Mouse (Mus musculus) heart, postnatal 36 days (tissue): ENCODE measurements at regions not wholly inside any gene's neighbourhood (a gene's known extent, or its start where the extent isn't known, plus 50 kb on each side); places are given as distances from the start of the nearest gene placed in this dataset.

Source experiments
- DNase-seq, 2 experiments: peaks; one replicate each; pipeline ENCODE4 v3.0.0; 2021 to 2022
- intact Hi-C: fragments of 180-260 bp; cut with DNase I; formaldehyde crosslinking; loops from one replicate; pipeline ENCODE4 v1.15.1; 2025

GRCm38 (mm10) chr9:34280311-34281208 is 205.1 kb upstream of the Kirrel3 start:
- no peak for DNase-seq
- intact Hi-C loops, result no loop called here

GRCm38 (mm10) chr9:34323571-34323970 is 162.1 kb upstream of the Kirrel3 start:
- intact Hi-C loops, result no loop called here
- no peak for DNase-seq

GRCm38 (mm10) chr9:34328723-34329122 is 157.0 kb upstream of the Kirrel3 start:
- DNase-seq, result no peak
- intact Hi-C loops, result no loop called here

- DNase-seq, result no peak
- intact Hi-C loops, result no loop called here
Observed at GRCm38 (mm10) chr9:34334112-34334511, 151.6 kb upstream of the Kirrel3 start.

GRCm38 (mm10) chr9:34334555-34335468 is 150.9 kb upstream of the Kirrel3 start:
- intact Hi-C loops, result no loop called here
- DNase-seq, result no peak

GRCm38 (mm10) chr9:34348442-34348841 is 137.3 kb upstream of the Kirrel3 start:
- DNase-seq, result no peak
- intact Hi-C loops, result no loop called here

- DNase-seq, result no peak
- intact Hi-C loops, result no loop called here
Observed at GRCm38 (mm10) chr9:34349997-34350396, 135.7 kb upstream of the Kirrel3 start.

- intact Hi-C loops, result no loop called here
- no peak for DNase-seq
Observed at GRCm38 (mm10) chr9:34353744-34354143, 131.9 kb upstream of the Kirrel3 start.

- intact Hi-C loops, result no loop called here
- DNase-seq, result no peak
Observed at GRCm38 (mm10) chr9:34354723-34355316, 130.9 kb upstream of the Kirrel3 start.

GRCm38 (mm10) chr9:34370686-34371398 is 114.9 kb upstream of the Kirrel3 start:
- intact Hi-C loops, result no loop called here

GRCm38 (mm10) chr9:34375187-34375586 is 110.5 kb upstream of the Kirrel3 start:
- no peak for DNase-seq
- intact Hi-C loops, result no loop called here

More at GRCm38 (mm10) chr9:34370686-34371398, 114.9 kb upstream of the Kirrel3 start:
- no peak for DNase-seq

GRCm38 (mm10) chr9:34380008-34380407 is 105.7 kb upstream of the Kirrel3 start:
- no peak for DNase-seq
- intact Hi-C loops, result no loop called here

- DNase-seq, result peak in 1 of 2 experiments; percentile 4
- intact Hi-C loops, result no loop called here
Observed at GRCm38 (mm10) chr9:34381601-34382000, 104.1 kb upstream of the Kirrel3 start.

GRCm38 (mm10) chr9:34382208-34382607 is 103.5 kb upstream of the Kirrel3 start:
- no peak for DNase-seq
- intact Hi-C loops, result no loop called here

- DNase-seq, result peak; percentile 24 to 26
- intact Hi-C loops, result loop anchor here (5.0 kb wide), 1 partner anchor 101 kb away; the partner anchor contains the start of gene Kirrel3
Observed at GRCm38 (mm10) chr9:34386071-34386470, 99.6 kb upstream of the Kirrel3 start.

- intact Hi-C loops, result no loop called here
- no peak for DNase-seq
Observed at GRCm38 (mm10) chr9:34393042-34393441, 92.7 kb upstream of the Kirrel3 start.

- DNase-seq, result no peak
- intact Hi-C loops, result no loop called here
Observed at GRCm38 (mm10) chr9:34395839-34396804, 89.6 kb upstream of the Kirrel3 start.

- DNase-seq, result no peak
Observed at GRCm38 (mm10) chr9:34411699-34412098, 74.0 kb upstream of the Kirrel3 start.

GRCm38 (mm10) chr9:34416153-34416552 is 69.5 kb upstream of the Kirrel3 start:
- DNase-seq, result no peak
- intact Hi-C loops, result no loop called here

More at GRCm38 (mm10) chr9:34411699-34412098, 74.0 kb upstream of the Kirrel3 start:
- intact Hi-C loops, result no loop called here
